Mouse (Mus musculus) kidney, adult 2 months (tissue): Measurements from ENCODE around the gene Huwe1. TPM values are rescaled to one million over a fixed set of nuclear protein-coding genes. Genes with fewer than 3 reads are reported as not detected.

Experiments used
- DNase-seq: peaks from one replicate; pipeline ENCODE4 v3.0.0; 2021
- H3K27ac ChIP-seq: fragments of 200-500 bp; 2 replicates; pipeline ENCODE4 v1.5.1; 2012; ENCODE audit warnings: low read depth, low read length, control low read depth, inconsistent platforms; ENCODE audit not compliant: insufficient read depth
- H3K27me3 ChIP-seq: fragments of 200-500 bp; replicated peaks from 2 replicates; pipeline ENCODE4 v1.6.1; 2012; ENCODE audit warnings: mild to moderate bottlenecking, moderate library complexity, low read length, inconsistent platforms; ENCODE audit not compliant: control insufficient read depth, insufficient read depth
- H3K36me3 ChIP-seq: fragments of 200-500 bp; 2 replicates; pipeline ENCODE4 v1.6.1; 2012; ENCODE audit warnings: mild to moderate bottlenecking, moderate library complexity, low read length, inconsistent platforms; ENCODE audit not compliant: control insufficient read depth, insufficient read depth
- H3K4me1 ChIP-seq: fragments of 200-500 bp; 2 replicates; pipeline ENCODE4 v1.6.1; 2011; ENCODE audit warnings: low read length; ENCODE audit not compliant: control insufficient read depth, insufficient read depth
- H3K4me3 ChIP-seq: fragments of 200-500 bp; 2 replicates; pipeline ENCODE4 v1.5.1; 2011; ENCODE audit warnings: mild to moderate bottlenecking, low read depth, low read length, control low read depth; ENCODE audit not compliant: insufficient read depth
- CTCF ChIP-seq: fragments of 200-500 bp; conservative IDR thresholded peaks from 2 replicates; pipeline ENCODE4 v1.5.1; 2011; ENCODE audit warnings: low read depth, mild to moderate bottlenecking, control low read depth, low read length, moderate library complexity, mixed read lengths; ENCODE audit not compliant: insufficient read depth, insufficient read length
- POLR2A ChIP-seq: fragments of 200-500 bp; IDR thresholded peaks from one replicate; pipeline ENCODE4 v1.6.1; 2011; ENCODE audit warnings: low read depth, low read length, control low read depth
- WGBS: fragments of 180-500 bp; shearing (Covaris S2); methylation state at CpG from one replicate; pipeline ENCODE4 v1.1.7; 2018; 5-methylcytosine and 5-hydroxymethylcytosine counted together
- polyA plus RNA-seq: library from polyadenylated mRNA; depleted of rRNA; stranded (reverse); fragments of >200 nt; gene quantifications from 2 replicates; pipeline ENCODE4 v1.2.3, GENCODE M21; 2012; rRNA removed

Gene Huwe1
- polyA plus RNA-seq, 1 experiment, result 49.6 TPM

DNA sequence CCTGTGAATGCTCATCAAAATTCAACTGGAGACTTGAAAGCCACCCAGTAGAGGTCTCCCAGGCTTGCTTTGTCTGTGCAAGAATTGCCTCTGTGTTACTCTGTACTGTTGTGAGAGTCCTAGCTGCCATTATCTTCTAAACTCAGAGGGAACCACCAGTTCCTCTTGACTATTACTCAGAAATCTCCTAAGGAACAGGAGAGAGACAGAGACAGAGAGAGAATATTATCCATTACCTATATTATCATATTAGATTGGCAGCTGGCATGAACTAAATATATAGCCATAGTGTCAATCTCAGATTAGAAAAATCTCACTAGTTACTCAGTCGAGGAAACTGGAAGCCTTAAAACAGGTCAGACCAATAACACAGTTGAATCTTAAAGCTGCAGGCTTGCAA, 149.6 kb downstream of the Huwe1 start:
- WGBS, result 31% methylated on average over 1 of the region's 1 CpGs

GRCm38 (mm10) chrX:151951181-151951580, 150.6 kb downstream of the Huwe1 start:
- H3K4me3 ChIP-seq, result no peak overlapping the region
- TF ChIP-seq CTCF, result no peak
- TF ChIP-seq POLR2A, result no peak
- WGBS, result 46% methylated on average over 3 of the region's 3 CpGs
- H3K27ac ChIP-seq, result no peak overlapping the region
- no peaks in the 10 kb centered on the region for H3K36me3 ChIP-seq
- H3K4me1 ChIP-seq, result no peaks in the 10 kb centered on the region; the same call in 1 of the 2 replicates
- DNase-seq, result peak; percentile 4
- H3K27me3 ChIP-seq, result no peaks in the 10 kb centered on the region

More for the DNA sequence above, 149.6 kb downstream of the Huwe1 start:
- Histone ChIP-seq H3K27ac (no peak overlapping the region), H3K4me3 (no peak overlapping the region), H3K4me1 (no peaks in the 10 kb centered on the region; the same call in 1 of the 2 replicates), H3K27me3 (no peaks in the 10 kb centered on the region), H3K36me3 (no peaks in the 10 kb centered on the region)
- DNase-seq, result no peak
- no peak for TF ChIP-seq CTCF
- no peak for TF ChIP-seq POLR2A

Other genes starting within 250 kb of the Huwe1 start
- gene Hsd17b10, start 201.0 kb downstream of the Huwe1 start, polyA plus RNA-seq, result 154 and 168 TPM in 2 replicates
- 1.1 and 1.4 TPM in 2 replicates for gene Ribc1, start 215.5 kb downstream of the Huwe1 start, polyA plus RNA-seq
- gene Smc1a, start 215.6 kb downstream of the Huwe1 start, polyA plus RNA-seq, result 18.5 and 18.6 TPM in 2 replicates